Mouse (Mus musculus) c-Kit-positive CD71-negative TER-119-negative erythroid progenitor cells, embryonic 14.5 days (primary cell): ENCODE data around the gene Ttc9b.
"Not testable (repeated sequence)": the region's sequence is repeated elsewhere in the genome, so short reads cannot be mapped to it uniquely, and the experiment has no call there.

Experiments
- DNase-seq: peaks from one replicate; pipeline ENCODE4 v3.0.0-alpha.2; 2013; ENCODE audit warnings: low read depth

Gene Ttc9b

GRCm38 (mm10) chr7:27653681-27654437, at the start of gene Ttc9b:
Gene Ttc9b, plus strand, starts transcription at chr7:27653915.
- no peak for DNase-seq

- no peak for DNase-seq
Measured at GRCm38 (mm10) chr7:27604661-27605348, 48.9 kb upstream of the Ttc9b start.

- no peak for DNase-seq
Measured at GRCm38 (mm10) chr7:27605499-27606285, 48.0 kb upstream of the Ttc9b start.

DNA sequence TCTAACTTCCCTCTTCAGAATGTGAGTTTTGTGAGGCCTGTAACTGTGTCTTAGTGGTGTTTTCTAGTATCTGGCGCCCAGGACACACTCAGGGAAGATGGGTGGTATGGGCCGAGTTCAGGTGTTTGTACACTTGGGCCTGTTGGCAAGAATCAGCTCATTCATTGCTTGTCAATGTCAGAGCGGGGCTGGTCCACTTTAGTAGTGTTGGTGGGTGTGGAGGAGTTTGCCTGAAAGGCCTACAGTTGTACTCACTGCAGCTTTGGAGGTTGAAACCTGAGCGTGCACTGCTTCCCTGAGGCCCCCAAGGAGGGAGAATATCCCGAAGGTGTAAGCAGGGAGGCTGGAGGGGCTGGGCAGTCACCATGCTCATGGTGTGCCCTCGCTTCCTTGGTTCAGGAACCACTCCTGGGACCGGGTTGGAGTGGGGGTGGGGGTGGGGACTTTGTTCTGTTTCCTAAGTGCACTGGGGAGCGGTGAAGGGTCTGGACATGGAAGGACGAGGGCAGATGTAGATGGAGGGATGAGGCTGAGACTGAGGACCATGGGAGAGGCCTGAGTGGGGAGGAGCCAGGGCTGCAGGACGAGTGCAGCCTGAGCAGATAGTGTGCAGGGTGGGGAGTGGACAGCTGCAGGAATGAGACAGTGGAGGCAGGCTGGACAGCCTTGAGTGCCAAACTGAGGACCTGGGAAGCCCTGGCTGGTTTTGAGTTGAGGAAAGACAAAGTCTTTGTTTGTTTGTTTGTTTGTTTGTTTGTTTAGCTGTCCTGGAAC, 47.0 kb upstream of the Ttc9b start:
- DNase-seq = no peak

- DNase-seq = no peak
Measured at GRCm38 (mm10) chr7:27607580-27607979, 46.1 kb upstream of the Ttc9b start.

DNA sequence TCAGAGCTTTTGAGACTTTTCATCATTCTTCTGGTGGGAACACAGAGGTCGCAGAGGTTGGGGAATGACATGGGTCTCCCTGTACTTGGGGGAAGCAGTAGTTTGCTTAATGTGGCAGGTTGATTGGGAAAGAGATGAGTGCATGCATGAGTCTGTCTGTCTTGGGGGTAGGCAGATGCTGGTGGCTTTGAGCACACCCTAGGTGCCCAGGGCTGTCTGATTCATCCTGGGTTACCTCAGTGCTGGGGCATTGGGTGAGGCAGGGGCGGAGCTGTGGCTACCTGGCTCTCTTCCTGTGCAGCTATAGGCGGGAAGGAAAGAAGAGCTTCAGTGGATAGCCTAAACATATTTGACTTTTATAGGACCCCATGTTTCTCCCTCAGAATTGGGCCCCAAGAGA, 45.6 kb upstream of the Ttc9b start:
- DNase-seq = no peak

- no peak for DNase-seq
Measured at GRCm38 (mm10) chr7:27609285-27609684, 44.4 kb upstream of the Ttc9b start.

DNA sequence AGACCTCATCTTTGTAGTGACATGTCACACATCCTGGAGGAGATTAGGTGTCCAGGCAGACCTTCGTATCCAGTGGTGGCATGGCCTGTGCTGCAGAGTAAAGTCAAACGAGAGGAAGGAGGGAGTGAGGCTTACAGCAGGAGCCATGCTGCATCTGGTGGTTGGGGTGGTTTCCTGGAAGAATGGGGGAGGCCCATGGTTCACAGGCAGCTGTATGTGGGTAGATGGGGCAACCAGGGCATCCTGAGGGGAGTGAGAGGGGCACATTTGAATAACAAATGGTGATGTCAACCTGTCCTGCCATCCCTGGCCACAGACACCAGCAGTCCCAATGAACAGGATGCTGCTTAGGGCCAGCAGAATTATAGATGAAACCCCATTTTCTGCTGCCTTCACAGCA, 44.0 kb upstream of the Ttc9b start:
- DNase-seq = no peak

GRCm38 (mm10) chr7:27610370-27610769, 43.3 kb upstream of the Ttc9b start:
- no peak for DNase-seq

- DNase-seq = no peak
Measured at GRCm38 (mm10) chr7:27610871-27611270, 42.8 kb upstream of the Ttc9b start.

DNA sequence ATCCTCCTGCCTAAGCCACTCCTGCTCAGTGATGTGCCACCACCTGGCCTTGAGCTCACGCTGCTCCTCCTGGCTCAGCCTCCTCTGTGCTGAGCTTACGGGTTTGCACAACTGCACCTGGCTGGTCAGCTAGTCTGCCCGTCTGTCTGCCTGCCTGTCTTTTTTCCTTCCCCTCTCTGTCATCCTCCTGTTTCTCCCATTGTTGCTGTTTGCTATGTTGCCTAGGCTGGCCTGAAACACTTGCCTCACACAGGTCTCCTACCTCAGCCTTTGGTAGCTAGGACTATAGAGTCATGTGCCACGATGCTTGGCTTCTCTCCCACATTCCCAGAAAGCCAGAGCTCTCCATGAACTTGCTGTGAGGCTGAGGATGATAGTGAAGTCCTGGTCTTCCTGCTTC, 40.8 kb upstream of the Ttc9b start:
- DNase-seq = no peak

DNA sequence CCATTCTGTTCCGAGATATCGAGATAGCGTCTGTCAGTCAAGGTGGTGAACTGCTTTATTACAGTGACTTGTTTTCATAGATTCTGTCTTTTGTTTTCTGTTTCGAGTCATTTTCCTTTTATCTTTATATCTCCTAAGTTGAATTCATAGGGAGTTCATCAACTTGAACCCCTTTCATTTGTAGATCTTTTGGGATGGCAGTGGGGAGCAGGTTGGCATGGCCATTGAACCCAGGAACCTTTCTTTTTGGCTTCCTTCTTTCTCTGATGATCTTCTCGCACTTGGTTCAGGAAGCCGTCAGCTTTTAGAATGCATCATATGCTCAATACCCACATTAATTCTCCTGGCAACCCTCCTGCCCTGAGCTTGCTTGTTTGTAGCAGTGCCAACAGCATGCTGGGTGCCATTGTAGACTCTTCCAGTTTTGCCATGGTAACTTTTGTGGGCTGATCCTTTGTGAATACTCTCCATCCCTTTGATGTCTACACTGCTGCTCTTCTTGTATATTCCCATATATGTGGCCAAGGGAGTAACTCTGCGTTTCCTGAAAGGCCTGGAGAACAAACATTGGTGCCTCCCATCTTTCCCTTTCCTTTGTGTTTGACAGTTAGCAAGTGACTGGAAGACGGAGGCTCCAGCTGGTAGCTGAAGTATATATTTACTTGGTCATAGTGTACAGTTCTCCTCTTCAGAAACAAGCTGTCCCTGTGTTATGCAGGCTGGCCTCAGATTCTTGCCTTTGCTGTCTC, 39.8 kb upstream of the Ttc9b start:
- DNase-seq = no peak

- no peak for DNase-seq
Measured at GRCm38 (mm10) chr7:27621028-27621427, 32.7 kb upstream of the Ttc9b start.

- no peak for DNase-seq
Measured at GRCm38 (mm10) chr7:27622234-27622633, 31.5 kb upstream of the Ttc9b start.

DNA sequence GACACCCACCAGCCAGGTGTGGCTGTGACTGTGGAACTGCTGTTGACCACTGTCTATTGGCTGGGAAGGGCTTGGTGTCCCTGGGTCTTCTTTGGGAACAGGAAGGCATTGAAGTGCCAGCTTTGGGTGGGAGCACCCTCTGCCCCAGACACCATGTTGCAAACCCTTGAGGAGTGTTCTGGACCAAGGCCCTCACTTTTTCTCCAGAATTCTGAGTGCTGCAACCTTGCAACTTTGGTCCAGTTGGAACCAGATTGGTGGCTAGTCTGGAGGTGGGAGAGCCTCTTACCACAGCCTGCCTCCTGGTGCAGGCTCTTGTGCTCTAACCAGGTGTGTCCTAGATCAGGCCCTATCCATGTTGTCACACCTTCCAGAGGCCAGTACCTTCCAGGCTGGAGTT, 28.7 kb upstream of the Ttc9b start:
- DNase-seq = no peak

DNA sequence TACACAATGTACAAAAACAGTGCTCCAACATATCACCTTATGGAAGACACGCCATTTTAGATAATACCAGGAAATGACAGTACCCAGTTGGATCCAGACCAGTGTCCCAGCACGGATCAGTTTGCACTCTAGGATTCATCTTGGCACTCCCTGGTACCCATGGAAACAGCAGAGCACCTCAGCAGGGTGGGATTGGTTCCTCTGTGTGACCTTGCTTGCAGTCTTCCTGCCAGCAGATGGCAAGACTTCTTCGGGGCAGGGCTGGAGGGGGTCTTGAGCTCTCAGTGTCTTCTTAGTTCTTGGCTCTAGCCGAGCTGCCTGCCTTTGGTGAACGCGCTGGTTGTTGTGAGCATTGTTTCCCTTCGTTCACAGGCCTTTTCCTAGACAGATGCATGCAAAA, 26.0 kb upstream of the Ttc9b start:
- no peak for DNase-seq

- DNase-seq = no peak
Measured at GRCm38 (mm10) chr7:27628190-27628589, 25.5 kb upstream of the Ttc9b start.

DNA sequence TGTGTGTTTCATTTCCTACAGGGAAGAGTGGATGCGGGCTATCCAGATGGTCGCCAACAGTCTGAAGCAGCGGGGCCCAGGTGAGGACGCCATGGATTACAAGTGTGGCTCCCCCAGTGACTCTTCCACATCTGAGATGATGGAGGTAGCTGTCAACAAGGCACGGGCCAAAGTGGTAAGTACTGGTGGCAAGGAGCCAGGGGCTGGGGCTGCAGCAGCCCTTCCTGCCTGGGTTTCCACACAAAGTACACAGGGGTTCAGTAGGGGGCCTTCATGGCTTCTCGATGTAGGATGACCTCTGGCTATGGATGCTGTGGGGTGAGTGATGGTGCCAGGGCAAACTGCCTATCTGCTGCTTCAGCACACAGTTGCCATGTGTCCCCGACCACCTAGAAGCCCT, 24.9 kb upstream of the Ttc9b start:
- DNase-seq = not testable (repeated sequence)

DNA sequence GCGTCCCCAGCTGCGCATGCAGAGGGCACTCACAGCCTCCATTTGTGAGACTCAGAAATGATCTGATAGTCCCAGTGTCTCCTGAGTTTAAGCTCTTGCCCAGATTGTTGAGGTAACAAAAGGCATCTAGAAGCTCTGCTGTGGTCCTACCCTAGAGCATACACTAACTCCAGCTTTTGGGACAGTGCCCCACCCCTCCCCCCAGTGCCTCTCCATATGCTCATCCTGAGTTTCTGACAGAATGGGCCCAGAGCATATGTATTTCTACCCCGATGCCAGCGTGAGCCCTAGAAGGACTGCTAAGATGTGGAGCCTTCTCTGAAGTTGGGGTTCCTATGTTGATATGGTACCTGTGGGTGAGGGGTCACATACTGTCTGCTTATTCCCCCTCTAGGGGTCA, 22.3 kb upstream of the Ttc9b start:
- no peak for DNase-seq

DNA sequence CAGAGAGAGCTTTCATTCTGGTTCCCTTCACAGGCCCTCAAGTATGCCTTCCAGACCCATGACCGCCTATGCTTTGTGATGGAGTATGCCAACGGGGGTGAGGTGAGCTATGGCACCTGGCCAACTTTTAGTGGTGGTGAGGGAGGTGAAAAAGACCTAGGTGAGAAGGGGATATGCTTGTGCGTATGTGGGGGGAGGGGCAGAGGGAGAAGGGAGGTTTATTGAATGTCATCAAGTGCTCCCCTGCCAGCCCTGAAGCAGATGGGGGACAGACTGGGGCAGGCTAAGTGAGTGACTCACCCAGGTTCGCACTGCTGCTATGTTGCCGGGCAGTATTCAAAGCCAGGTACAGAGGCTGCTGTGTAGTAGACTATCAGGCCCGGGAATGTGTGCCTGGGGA, 20.5 kb upstream of the Ttc9b start:
- DNase-seq = no peak

- no peak for DNase-seq
Measured at GRCm38 (mm10) chr7:27634691-27635090, 19.0 kb upstream of the Ttc9b start.
